Mouse (Mus musculus): ENCODE results near the gene Prl. TPM values are rescaled to one million over a fixed set of nuclear protein-coding genes. Genes with fewer than 3 reads are reported as not detected.

Prl gene
- total RNA-seq (2023): not detected

DNA sequence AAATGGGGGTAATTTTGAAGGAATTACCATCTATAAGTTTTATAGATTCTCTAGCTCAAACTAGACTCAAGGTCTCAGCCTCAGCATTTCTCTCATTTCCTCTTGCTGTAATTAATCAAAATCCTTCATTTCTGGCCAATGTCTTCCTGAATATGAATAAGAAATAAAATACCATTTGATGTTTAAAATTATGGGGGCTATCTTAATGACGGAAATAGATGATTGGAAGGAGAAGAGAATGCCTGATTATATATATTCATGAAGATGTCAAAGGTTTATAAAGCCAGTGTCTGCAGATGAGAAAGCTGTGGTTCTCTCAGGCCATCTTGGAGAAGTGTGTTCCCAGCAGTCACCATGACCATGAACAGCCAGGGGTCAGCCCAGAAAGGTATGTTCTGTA, at the start of gene Prl:
TSS of gene Prl (plus strand) at position 301 of the 400 bp plus-strand sequence.

DNA sequence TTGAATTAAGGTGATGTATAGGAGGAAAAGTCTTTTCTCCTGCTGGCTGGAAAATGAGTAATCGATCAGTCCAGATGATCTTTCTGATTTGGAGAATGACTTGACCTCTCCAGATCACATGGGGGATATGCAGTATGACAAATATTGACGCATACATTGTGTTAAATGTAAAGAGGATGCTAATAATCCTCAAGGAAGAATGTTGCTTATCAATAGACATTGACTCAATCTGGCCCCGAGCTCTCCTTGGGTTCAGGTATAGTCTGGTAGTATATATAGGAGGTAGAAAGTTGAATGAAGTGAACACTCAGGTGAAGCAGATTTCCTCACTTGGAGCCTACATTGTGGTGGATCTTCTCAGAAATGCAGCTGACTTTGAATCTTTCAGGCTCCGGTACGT, 36.5 kb downstream of the Prl start, which contains the start of gene Prl3d1:
TSS of gene Prl3d1 (plus strand) at position 301 of the 400 bp plus-strand sequence.

Other genes with a start within 250 kb of the Prl start
- gene Prl3d1, start 36.6 kb downstream of the Prl start, total RNA-seq (2023): not detected
- gene Prl3d2, start 64.1 kb downstream of the Prl start, total RNA-seq (2023): not detected
- gene Prl3d3, start 99.2 kb downstream of the Prl start, total RNA-seq (2023): not detected
- gene Prl3c1, start 139.1 kb downstream of the Prl start, total RNA-seq (2023): not detected
- gene Prl3b1, start 184.3 kb downstream of the Prl start, total RNA-seq (2023): not detected
- not detected for gene Prl3a1, start 201.9 kb downstream of the Prl start, total RNA-seq (2023)